Mouse (Mus musculus) cerebellum, postnatal 4 days (tissue): ENCODE results near the gene Exog.

ENCODE experiments used
- DNase-seq, 2 experiments: peaks; one replicate each; pipeline ENCODE4 v3.0.0; 2022; ENCODE audit warnings: low spot score in 2 of 2, mixed read lengths in 1 of 2

Gene Exog

DNA sequence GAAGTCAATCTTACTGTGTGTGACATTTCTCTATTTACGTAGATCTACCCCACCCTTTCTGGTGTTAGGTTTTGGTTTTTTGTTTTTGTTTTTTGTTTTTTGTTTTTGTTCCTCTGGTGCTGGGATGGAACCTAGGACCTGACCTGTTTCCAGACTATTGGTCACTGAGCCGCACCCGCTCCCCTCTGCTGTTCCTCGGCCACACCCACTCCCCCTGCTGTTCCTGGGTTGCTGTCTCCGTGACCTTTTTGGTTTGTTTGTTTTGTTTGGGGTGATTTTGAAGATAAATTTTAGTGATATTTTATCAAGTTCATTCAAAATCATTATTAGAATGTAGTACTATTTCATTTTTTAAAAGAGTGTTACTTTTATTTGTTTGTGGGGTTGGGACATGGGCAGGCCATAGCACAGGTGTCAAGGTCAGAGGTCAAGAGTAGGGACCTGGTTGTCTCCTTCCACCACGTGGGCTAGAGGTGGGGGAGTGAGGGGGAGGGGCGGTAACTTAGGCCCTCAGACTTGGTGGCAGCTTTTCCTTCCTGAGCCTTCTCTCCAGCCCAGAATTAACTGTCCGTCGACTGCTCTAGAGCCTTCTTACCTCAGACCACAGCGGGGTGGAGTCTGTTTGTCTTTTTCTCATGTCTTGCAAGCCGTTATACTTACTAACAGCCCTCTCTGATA lies 60.4 kb downstream of the Exog start:
- no peak for DNase-seq

DNA sequence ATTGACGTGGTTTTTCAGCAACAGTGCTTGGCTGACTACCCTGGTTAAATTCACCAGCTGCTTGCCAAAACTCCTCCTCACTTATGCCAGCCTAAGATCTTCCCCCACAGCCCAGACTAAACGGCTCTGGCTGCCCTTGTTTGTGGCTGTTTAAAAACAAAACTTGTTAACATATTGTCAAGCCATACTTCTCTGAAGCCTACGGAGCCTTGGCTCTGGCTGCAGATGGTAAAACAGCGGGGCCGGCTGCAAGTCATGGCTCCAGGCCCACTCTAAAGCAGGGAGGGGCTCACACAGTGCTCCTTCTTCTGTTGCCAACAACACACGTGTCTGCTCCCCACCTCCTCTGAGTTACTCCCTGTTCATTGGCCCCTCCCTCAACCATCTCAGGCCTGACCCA lies 66.2 kb downstream of the Exog start:
- DNase-seq: peak in 1 of 2 experiments; percentile 77

DNA sequence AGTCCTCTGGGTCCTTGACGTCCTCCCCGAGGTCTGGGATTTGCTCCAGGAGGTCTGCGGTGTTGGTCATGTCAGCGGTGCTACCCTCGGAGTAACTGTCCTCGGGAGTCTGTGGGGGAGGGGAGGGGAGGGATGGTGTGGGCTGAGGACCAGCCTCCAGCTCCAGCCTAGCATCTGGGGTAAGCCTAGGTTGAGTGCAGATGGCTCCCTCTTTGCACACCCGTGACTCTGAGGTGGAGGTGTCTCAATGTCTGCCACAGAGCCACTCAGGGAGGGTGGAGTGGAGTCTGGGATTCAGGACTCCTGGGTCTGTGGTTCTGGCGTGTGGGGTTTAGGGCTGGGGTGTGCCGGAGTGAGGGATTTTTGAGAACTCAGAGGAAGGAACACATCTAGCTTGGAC lies 68.2 kb downstream of the Exog start:
- no peak for DNase-seq

DNA sequence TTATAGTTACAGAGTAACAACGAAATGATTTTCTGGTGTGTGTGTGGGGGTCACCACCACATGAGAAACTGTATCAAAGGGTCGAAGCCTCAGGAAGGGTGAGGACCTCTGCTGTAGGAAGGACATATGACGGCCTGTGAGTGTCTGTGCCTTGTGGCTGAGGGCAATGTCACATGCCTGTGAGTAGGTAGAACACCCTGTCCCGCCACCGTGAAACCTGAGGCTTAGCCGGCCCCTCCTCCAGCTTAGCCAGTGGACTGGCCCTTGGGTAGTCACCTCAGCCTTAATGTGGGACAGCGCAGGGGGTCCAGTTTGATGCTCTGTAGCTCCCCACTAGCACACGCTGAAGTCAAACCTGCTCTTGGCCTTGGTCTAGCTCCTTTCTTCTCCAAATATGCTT lies 69.1 kb downstream of the Exog start:
- DNase-seq: no peak

DNA sequence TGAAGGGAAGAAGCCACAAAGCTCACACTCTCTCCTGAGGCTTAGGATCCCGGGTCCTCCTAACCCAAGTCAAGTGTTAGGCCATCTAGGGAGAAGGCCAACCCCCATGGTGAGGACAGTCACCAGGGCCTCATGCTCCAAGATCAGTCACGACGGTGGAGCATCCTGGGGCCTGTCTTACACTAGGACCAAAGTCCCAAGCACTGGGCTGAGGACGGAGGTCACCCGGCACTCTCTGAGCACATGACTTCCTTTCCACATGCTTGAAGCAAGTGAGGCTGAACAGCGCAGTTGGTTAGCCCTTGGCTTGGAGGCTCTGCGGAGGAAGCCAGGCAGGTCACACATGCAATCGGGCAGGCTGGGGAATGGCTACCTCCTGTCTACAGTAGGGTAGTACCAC lies 70.2 kb downstream of the Exog start:
- no peak for DNase-seq
